Mouse (Mus musculus) retina, adult 2 months (tissue): ENCODE results near the gene Rps16.
A peak's percentile ranks its signal among the peaks of the same experiment; 100 is the strongest.
"Not testable (repeated sequence)": the region's sequence is repeated elsewhere in the genome, so short reads cannot be mapped to it uniquely, and the experiment has no call there.

Experiments
- DNase-seq: peaks from one replicate; pipeline ENCODE4 v3.0.0-alpha.2; 2012; ENCODE audit warnings: low read depth, low spot score

Gene Rps16

GRCm38 (mm10) chr7:28387384-28387783 is 36.9 kb downstream of the Rps16 start:
- DNase-seq, result not testable (repeated sequence)

- DNase-seq, result no peak
Observed at GRCm38 (mm10) chr7:28390331-28390730, 39.9 kb downstream of the Rps16 start.

- DNase-seq, result peak; percentile 98
Observed at GRCm38 (mm10) chr7:28392429-28393271, 42.2 kb downstream of the Rps16 start, which contains the start of the genes Med29 and Paf1. Med29 (minus strand) TSS chr7:28392708. Paf1 (plus strand) TSS chr7:28392951.

GRCm38 (mm10) chr7:28393272-28393951 is 43.0 kb downstream of the Rps16 start:
- DNase-seq, result no peak

- no peak for DNase-seq
Observed at GRCm38 (mm10) chr7:28395425-28395824, 45.0 kb downstream of the Rps16 start.

GRCm38 (mm10) chr7:28398000-28398399 is 47.5 kb downstream of the Rps16 start:
- no peak for DNase-seq

- DNase-seq, result no peak
Observed at GRCm38 (mm10) chr7:28398696-28399340, 48.4 kb downstream of the Rps16 start.

GRCm38 (mm10) chr7:28401030-28401429 is 50.6 kb downstream of the Rps16 start:
- no peak for DNase-seq

GRCm38 (mm10) chr7:28401942-28402341 is 51.5 kb downstream of the Rps16 start:
- no peak for DNase-seq
